Mouse (Mus musculus) adrenal gland, postnatal 14 days (tissue): ENCODE results near the gene Ppcs. TPM values are rescaled to one million over a fixed set of nuclear protein-coding genes. Genes with fewer than 3 reads are reported as not detected.

Source experiments
- DNase-seq: peaks from one replicate; pipeline ENCODE4 v3.0.0; 2021; ENCODE audit warnings: mixed read lengths
- long read RNA-seq, 2 experiments: library from polyadenylated mRNA; stranded (forward); transcript quantifications; one replicate each; pipeline ENCODE4 v2.0.0; 2021
- total RNA-seq: library from RNA; stranded (reverse); gene quantifications from 2 replicates; pipeline ENCODE4 v1.2.3, GENCODE M21; 2021

Gene Ppcs
- 36.5 and 41.5 TPM in 2 replicates for total RNA-seq
- long read RNA-seq, experiment 1, transcript Ppcs-201 (3 exons, 1,443 nt), result major isoform, 102 of 106 reads
- long read RNA-seq, experiment 1, partial matches to known transcripts, result 1 of 106 reads
- long read RNA-seq, experiment 1, other reads (novel, unspliced or antisense), result 2 of 106 reads
- long read RNA-seq, experiment 2, transcript Ppcs-201 (3 exons, 1,443 nt), result major isoform, 65 of 69 reads
- long read RNA-seq, experiment 2, partial matches to known transcripts, result 0 of 69 reads
- long read RNA-seq, experiment 2, other reads (novel, unspliced or antisense), result 3 of 69 reads

DNA sequence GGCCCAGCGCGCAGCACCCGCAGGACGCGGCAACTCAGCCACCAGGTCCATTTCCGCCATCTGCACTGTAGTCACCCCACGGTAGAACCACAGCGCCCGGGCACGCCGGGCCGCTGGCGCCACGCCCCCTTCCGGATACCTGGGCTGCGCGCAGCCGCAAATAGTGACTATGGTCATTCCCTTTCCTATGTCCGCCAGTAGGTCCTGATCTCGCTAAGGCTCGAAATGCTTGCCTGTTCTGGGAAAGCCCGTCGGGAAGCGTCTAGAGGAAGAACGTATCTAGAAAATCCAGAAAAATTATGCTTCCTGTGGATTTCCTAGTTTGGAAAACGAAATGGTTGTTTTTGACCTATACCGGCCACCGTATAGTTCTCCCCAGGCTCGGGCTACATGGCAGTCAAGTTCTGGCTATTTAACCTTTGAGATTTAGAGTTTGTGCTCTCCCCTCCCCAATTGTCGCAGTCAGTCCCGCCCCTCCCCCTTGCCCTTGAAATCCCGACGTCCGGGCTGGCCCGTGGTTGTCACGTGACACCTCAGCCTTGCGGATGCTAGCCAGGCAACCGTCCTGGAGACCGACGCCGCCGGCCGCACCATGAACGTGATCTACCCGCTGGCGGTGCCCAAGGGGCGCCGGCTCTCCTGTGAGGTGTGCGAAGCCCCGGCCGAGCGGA lies at the start of gene Ppcs, which contains the start of gene Zmynd12:
Gene Ppcs, minus strand, starts transcription at position 127 of the 671 bp plus-strand sequence.
Gene Zmynd12, plus strand, starts transcription at position 521 of the 671 bp plus-strand sequence.
- DNase-seq, result peak; percentile 97

DNA sequence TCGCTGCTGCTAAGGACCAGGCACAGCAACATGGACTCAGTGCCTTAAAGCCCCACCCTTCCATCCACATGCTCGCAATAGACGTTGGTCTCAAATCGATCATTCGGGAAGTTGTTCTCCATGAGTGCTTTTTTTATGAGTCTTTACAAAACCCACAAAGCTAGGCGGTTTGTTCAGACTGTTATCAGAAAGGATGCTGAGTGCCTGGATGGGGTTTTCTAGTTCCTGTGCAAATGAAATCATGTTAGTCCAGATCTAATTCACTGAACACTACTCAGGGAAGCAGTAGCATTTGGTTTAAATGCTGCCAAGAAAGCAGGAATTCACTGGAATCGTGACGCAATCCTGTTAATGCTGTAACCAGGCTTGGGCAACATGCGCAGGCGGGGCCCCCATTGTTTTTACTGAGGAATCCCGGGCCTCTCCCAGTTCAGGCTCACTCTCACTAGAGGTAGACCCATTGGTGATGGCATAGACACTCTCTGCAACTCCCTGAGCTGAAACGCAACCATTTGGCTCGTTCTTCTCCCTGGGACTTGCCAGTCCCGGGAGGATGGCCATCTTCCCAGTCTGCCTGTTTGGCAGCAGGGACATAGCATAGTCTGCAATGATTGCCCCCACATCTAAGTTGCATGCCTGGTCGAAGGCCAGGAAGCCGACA lies 45.6 kb upstream of the Ppcs start:
- peak; percentile 48 for DNase-seq

DNA sequence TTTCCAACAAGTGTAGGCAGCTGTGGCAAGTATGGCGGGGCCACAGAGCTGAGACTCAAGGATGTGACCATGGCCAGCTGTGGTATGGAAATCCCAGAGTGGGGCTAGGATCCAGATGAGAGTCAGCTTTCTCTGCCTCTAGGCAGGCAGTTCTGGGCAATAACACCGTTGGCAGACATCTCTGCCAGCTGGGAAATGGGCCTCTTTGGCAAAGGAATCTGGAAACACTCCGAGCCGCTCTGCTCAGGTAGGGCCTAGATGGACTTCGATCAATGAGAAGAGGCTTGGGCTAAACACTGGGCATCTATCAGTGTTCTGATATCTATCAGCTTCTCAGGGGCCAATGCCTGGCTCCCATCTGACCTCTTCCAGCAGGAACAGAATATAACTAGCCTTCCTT lies 43.6 kb upstream of the Ppcs start:
- DNase-seq, result no peak

DNA sequence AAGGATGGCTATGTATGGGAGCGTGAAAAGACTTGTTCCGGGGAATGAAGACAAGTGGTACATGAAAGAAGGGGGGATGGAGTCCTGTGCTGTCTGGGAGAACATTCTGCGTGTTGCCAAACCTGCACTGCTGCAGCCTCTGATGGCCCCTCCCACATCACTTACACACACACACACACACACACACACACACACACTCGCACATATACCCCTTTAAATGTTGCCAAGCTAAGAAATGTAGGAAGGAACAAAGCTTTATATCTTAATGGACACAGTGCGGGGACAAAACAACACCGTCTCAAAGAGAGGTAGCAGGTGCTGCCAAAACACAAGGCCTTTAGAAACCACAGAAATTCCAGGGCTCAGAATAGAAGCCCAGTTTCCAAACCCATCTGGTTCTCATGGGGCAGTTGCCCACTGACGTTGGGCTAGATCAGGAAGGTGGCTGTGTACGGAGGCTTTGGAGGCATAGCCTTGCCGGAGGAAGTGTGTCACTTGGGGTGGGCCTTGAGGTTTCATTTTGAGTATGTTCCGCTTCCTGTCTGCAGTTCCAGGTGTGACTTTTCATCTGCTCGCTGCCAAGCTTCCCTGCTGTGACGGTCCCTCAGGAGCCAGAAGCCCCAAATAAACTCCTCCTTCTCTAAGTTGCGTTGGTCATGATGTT lies 41.7 kb upstream of the Ppcs start:
- DNase-seq, result no peak

DNA sequence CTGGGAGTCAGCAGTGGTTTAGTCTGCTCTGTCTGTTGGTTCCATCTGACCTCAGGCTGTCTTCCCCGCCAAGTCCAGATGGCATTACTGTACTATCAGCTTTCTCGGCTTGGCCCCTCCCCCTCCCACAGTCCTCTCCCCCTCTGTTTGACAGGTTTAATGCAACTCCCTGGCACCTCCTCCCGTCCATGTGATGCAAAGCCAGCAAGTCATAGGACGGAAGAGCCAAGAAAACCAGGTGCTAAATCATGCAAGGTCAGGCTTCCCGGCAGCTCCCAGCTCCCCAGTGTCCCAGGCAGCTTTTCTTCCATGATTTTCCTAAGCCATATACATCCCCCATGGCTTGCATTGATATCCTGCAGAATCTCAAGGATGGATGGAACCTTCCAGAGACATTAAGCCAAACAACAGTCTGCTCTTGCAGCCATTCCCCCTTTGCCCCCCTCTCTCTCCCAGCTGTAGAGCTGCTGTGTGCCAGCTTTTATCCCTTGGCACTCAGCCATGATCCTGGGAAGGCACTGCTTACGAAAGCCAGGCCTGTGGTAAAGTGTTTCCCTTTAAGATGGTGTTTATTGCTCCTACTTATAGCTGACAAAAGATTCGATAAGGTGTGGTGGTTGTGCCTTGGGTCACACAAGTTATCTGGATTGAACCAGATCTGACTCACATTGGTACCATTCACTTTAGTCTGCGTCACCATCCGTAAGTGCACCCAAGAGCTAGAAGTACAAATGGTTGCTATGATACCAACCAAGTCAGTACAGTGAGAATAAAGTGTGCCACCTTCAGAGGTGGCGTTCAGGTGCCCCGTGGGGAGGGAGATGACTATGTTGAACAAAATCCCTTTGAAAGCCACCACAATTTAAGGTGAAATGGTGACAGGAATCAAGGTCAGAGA lies 40.9 kb upstream of the Ppcs start:
- peak; percentile 85 for DNase-seq

DNA sequence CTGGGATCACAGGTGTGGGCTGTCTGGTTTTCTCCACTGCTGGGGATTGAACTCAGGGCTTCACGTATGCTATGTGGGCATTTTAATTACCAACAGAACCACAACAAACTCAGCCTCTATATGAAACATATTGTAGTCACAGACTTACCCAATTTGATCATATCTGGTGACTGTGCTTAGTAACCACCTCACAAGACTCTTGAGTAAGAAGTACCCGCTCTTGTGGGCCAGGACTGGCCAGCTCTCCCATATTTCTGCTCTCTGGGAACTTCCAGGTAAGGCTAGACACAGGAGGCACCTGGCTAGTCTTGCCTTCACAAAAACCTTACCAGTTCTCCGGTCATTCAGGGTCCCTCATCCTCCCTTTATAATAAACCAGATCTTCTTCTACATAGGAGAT lies 40.2 kb upstream of the Ppcs start:
- no peak for DNase-seq

DNA sequence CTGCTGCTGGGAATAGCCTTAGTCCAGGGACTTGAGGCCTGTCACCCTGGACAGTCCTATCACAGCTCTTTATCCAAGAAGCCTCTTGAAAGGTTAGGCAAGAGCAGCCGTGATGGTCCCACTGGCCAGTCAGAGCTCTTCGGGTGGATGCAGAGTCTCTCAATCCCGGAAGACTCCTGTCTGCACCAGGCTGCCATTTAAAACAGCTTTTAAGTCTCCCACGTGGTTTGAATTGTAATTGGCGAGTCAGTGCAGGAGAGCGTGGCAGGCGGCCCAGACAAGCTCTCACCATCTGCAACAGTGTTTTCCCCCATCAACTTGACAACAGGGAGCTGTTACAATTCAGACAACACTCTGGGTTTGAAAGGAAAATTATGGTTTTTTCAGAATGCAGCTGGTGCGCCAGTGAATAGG lies 38.5 kb upstream of the Ppcs start:
- DNase-seq, result no peak

DNA sequence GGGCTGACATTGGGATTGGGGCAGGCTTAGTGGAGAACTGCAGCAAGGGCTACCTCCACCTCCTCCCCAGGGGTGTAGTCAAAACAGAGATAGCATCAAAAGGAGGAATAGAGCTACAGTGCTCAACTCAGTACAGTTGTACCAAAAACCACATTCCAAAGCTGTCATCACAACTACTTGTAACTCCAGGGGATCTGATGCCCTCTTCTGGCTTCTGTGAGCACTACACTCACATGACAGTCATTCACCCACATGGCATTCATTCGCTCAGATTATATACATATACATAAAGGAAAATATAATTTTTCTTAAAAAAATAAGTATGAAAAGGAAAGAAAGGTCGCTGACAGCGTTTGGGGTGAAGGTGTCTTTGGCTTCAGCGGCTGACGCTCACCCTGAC lies 38.1 kb upstream of the Ppcs start:
- DNase-seq, result peak; percentile 62

DNA sequence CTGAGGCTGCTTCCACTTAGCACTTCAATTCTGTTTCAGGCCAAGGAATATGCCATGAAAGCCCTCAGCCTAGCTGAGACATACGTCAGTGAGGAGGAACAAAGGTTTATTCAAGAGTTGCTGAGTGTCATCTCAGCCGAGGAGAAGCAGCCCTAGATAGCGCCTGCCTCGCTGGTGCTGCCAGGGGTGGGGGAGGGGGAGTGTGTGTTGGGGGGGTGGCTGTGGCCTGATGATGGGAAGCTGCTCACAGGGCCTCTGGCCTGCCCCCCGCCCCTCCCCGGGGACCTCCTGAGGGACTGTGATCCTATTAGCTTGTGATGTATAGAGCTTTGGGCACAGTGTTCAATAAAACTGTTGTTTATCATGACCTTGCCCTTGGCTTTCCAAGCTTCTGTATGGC lies 31.3 kb upstream of the Ppcs start:
- no peak for DNase-seq

DNA sequence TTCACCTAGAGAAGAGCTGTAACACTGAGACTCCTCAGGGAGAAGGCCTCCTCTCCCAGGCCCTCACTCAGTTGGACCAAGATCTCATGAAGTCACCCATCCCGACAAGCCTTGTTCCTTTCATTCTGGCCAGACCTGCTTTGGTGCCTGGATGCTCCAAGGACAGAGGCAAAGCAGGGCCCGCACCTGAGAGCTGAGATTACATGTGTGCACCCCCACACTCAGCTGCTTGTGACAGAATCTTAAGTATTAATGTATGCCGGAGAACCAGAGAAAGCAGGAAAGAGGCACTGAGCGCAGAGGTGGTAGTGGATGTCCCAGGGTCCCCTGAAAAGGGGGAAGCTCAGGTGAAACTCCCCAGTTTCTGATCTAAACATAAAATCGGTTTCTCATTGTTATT lies 30.9 kb upstream of the Ppcs start:
- no peak for DNase-seq

DNA sequence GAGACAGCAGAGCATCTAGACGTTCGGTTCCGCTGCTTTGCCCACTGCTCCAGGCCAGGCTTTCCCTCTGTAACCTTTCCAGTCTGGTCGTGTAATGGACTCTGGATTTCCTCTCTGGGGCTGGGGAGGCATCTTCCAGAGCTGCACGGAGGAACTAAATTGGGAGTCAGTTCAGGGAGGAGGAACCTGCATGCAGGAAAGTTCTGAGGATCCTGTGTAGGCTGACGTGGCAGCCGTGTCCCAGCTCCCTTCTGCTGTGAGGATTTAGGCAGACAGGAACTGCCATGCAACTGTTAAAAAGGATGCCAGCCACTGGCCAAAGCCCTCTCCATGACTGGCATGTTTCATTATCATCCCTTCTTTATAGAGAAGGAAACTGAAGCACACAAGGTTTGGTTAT lies 28.2 kb upstream of the Ppcs start:
- DNase-seq, result no peak

DNA sequence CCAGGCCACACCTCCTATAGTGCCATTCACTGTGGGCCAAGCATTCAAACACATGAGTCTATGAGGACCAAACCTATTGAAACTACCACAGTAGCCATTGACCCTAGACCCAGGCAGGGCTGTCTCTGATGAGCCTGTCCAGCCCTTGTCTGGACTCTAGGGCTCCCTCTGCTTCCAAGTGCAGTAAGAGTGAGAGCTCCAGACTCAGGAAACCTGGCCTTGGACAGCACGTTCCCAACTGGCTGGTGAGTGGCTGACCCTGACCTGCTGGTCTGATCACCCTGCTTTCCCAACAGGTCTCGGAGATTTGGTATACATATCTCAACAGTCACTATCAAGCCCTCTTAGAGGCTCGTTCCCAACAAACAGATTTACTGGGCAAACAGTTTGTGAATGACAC lies 25.6 kb upstream of the Ppcs start:
- DNase-seq, result peak; percentile 54

DNA sequence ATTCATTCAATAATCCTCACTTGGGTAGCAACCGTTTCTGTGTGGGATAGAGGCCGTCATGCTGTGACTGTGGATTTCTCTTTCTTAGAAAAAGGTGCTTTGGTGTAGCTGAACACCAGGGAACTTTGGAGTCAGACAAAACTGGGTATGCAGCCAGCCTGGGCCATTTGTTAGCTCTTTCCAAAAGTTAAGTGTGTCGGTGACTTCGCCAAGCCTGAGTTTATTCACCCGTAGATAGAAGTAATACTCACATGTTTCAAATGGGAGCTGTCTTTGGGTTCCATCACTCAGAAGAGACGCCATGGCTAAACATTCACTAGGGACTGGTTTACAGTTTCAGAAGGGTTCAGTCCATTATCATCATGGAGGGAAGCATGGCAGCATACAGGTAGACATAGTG lies 25.0 kb upstream of the Ppcs start:
- no peak for DNase-seq

DNA sequence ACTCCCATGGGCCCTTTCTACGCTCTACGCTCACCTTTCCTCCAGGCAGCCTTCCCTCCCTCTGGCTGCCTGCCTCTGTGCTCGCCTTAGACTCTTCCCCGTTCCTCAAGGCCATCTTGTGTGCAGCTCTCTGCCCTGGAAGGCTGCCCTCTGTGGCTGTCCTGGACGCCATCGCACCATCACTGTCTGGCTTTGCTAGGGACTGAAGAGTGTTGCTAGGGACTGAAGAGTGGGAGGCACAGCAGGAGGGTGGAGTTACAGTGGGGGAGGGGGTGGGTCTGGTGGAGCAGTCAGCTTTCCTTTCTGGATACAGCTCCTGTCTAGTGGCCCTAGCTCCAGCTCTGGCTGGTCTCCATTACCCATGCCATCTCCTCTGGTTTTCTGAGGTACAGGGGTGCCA lies 20.3 kb upstream of the Ppcs start:
- peak; percentile 54 for DNase-seq

DNA sequence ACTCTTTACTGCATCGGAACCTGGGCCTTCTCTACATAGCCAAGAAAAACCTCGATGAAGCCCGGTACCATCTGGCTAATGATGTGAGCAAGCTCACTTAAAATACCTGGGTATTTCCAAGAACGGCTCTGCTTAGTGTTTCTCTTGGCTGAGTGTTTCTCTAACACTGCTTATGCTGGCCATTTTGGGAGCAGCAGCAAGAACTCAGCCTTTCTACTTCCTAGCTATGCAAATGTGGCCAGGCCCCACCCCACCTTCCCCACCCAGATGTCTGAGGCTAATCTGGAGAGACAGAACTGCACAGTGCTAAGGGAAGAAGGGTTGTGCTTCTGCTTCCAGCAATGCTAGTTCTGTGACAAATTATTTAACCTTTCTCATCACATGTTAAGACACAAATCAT lies 19.6 kb upstream of the Ppcs start:
- no peak for DNase-seq

DNA sequence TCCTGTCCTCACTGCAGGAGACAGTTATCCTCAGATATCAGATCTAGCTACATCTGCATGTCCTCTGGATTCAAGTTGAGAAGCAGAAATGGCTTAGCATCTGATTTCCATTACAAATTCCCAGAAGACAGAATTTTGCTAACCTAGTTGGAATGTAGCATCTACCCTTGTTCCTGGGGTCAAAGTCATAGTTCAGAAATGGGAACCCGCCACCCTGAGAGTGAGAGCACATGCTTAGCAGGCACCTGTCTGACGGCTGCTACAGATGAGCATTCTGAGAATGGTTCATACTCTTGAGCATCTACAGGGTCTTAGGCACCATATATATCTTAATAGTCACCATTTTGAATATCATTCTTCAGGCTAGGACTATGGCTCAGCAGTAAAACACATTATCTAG lies 15.7 kb upstream of the Ppcs start:
- DNase-seq, result no peak

DNA sequence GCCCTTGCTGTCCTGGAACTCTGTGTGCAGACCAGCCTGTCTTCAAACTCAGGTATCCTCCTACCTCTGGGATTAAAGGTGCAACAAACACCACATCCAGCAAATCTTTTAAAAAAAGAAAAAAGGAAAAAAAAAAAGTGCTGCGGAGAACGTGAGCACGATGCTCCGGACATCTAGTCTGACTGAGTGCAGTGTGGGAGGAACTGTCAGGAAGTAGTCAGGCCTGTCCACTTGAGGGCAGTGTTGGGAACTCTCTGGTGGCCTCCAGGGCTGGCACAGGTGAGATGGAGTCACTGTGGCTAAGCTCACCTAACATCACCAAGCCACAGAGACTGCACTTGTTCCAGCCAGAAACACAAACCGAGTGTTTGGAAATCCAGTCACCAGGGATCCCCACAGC lies 8.5 kb upstream of the Ppcs start:
- DNase-seq, result peak; percentile 76

DNA sequence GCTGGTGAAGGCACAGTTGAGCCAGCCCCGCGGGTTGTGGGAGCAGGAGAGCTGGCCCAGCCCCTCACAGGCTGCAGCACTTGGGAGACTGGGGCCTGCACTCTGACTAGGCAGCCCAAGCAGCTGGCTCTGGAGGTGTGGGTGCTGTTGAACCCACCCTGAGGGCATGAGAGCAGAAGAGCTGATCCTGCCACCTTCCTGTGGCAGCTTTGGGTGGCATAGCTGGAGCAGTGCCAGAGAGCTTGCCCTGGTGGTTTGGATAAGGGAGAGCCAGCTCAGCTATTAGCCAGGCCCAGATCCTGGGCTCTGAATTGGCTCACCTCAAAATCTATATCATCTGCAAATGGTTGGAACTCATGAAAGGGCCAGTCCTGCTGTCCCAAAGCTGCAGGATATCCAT lies 5.5 kb upstream of the Ppcs start:
- peak; percentile 62 for DNase-seq

DNA sequence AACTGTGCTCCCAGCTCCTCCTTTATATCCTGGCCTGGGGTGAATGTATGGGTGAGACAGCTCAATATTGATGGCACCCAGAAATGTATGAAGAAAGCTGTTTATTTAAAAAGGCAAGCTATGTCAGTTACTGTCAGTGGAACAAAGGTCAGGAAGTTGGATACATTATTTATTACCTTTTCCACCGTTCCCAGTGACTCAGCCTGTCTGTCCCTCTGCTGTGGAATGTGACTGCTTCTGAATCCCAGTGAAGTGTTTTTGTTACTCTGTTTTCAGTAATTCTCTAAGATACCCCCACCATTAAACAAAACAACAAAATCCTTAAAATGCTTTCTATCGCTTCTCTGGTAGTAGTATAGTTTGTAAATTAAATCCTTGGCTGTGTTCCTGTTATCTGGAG lies 3.4 kb upstream of the Ppcs start:
- no peak for DNase-seq

DNA sequence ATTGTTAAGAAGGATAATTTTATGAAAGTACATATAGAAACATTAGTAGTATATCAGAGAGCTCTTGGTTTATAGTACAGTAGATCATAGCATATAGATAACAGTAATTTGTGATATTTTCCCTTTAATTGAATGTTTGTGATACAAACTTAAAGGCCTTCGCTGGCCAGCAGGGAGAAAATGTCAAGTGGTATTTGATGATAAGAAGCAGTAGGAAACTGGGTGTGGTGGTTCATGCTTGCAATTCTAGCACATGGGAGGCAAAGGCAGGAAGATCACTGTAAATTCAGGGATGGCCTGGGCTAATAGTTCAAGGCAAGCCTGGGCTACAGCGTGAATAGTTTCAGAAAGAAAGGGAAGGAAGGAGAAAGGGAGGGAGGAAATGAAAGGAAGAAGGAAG lies 2.9 kb upstream of the Ppcs start:
- no peak for DNase-seq

DNA sequence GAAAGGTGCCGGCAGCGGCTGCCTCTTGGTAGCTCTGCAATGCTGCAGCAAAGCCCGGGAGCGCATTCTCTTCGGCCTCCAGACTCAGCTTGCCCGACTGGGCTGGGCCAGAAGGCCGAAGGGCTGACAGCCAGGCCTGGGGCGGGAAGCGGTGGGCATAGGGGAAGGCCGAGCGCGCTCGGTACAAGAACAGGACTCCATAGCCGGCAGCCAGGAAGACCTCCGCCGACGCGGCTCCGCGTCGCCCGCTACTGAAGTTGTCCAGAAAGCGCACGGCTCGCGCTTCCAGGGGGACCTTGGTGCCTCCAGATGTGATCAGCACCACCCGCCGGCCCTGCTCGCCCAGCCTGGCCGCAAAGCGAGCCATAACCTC lies 313 bp downstream of the Ppcs start:
- peak; percentile 60 for DNase-seq

DNA sequence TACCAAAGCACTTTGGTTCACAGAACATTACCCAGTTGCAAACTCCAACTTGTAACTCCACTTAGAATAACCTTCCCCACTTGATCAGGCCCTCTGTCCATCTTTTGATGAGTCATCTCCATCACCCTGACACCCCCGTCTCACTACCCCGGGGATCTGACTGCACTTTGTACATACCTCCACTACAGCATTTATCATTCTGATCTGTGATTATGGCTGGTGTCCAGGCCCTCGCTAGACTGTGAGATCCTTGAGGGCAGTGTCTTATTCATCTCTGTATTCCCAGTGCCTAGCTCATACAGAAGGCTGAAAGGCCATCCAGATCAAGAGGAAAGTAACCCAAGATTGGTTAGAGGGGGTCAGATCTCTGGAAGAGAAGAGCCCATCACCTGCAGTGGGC lies 1.0 kb downstream of the Ppcs start:
- DNase-seq, result peak; percentile 49
